Mouse (Mus musculus): ENCODE results near the gene Zfhx3. TPM values are rescaled to one million over a fixed set of nuclear protein-coding genes. Genes with fewer than 3 reads are reported as not detected.

Zfhx3 gene
- total and polyA plus RNA-seq, 2 experiments from 2014 or later = 14.9 to 15.3 TPM

DNA sequence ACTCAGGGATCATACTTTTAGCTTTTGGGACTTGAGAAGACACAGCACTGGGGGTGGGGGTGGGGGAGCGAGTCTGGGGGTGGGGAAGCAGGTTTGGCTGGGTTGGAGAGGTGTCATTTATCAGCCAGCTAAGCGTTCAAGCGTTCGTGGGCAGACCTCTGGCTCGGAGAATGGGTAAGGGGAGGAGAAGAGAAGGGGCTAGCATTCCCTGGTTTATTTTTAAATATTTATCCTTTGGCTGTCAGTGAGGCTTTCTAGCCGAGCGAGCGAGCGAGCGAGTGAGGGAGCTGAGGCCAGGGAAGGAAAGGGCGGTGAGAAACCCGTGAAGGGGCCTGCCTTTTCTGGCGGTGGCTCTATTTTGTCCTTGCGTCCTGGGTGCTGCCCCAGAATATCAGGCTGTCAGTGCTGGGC is 769.6 kb downstream of the Zfhx3 start:
- Histone ChIP-seq H3K9me3 (ENCODE audit: low read length) (no peaks in the 10 kb centered on the region), H3K27me3 (ENCODE audit: insufficient read depth, low read length) (peaks cover 20% of the 10 kb centered on the region), H3K27ac (peak overlapping the region; percentile 56), H3K4me3 (ENCODE audit: low read length) (no peak overlapping the region), H3K4me2 (ENCODE audit: low read depth, low read length) (0 out of 2 replicates have a peak overlapping the region, but pooled peaks have one; percentile 23), H3K36me3 (ENCODE audit: insufficient read depth, low read length) (no peaks in the 10 kb centered on the region), H3K9ac (replicated peaks; ENCODE audit: low read length) (no peak overlapping the region), H3K4me1 (ENCODE audit: insufficient read depth, low read length) (no peaks in the 10 kb centered on the region)
- DNase-seq (ENCODE audit: low spot score) (no peak), ATAC-seq (no peak)
- WGBS = 58% methylated on average over 14 of the region's 14 CpGs
- TF ChIP-seq CTCF (IDR thresholded peaks at IDR 0.05; ENCODE audit: low read depth) = no peak

GRCm38 (mm10) chr8:108712607-108713006 is 770.2 kb downstream of the Zfhx3 start:
- Histone ChIP-seq H3K4me2 (ENCODE audit: low read depth, low read length) (0 out of 2 replicates have a peak overlapping the region, but pooled peaks have one; percentile 23), H3K27me3 (ENCODE audit: insufficient read depth, low read length) (peaks cover 25% of the 10 kb centered on the region), H3K4me3 (ENCODE audit: low read length) (no peak overlapping the region), H3K9me3 (ENCODE audit: low read length) (no peaks in the 10 kb centered on the region), H3K36me3 (ENCODE audit: insufficient read depth, low read length) (no peaks in the 10 kb centered on the region), H3K27ac (peak overlapping the region; percentile 56), H3K9ac (replicated peaks; ENCODE audit: low read length) (no peak overlapping the region), H3K4me1 (ENCODE audit: insufficient read depth, low read length) (no peaks in the 10 kb centered on the region)
- TF ChIP-seq CTCF (IDR thresholded peaks at IDR 0.05; ENCODE audit: low read depth) = no peak
- DNase-seq (ENCODE audit: low spot score) (no peak), ATAC-seq (no peak)
- 66% methylated on average over 4 of the region's 4 CpGs for WGBS

DNA sequence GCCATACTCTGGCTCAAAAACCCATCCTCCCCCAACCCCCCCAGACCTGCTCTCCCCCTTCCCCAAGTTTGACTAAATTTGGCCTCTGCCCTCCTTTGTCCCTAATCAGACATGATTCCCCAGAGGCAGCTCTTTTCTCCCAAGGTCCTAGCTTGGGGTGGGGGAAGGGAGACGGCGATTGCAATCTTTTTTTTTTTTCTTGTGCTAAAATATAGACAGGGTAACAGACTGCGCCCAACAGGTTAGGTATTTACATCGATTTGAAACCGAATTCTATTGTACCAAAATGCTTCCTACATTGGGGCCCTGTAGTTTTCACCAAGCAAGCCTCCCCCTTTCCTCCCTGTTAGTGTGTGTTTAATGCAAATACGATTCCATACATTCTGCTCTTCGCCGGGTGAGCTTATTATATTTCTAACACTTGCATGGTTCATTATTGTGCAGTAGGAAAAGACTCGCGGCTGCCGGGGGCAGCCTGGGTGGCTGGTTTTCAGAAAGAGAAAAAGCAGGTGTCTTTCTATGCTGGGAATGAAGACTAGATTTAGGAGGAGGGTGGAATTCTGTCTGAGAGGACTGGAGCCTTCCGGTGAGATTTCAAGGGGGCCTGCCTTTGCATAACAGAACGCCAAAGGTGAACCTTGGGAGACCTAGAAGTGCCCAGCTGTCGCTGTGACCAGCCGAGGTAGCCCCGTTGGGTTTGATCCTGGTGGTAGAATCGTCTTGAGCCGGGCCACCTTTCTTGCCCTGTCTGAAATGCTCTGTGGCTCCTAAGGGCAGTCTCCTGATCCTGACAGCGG is 771.1 kb downstream of the Zfhx3 start:
- peak overlapping the region; percentile 75; the same call in 1 of the 2 replicates for H3K9ac ChIP-seq (replicated peaks; ENCODE audit: low read length)
- peak overlapping the region; percentile 54 for H3K4me3 ChIP-seq (ENCODE audit: low read length)
- no peak for TF ChIP-seq CTCF (IDR thresholded peaks at IDR 0.05; ENCODE audit: low read depth)
- no peak for DNase-seq (ENCODE audit: low spot score)
- peak overlapping the region; percentile 94 for H3K4me2 ChIP-seq (ENCODE audit: low read depth, low read length)
- no peaks in the 10 kb centered on the region for H3K9me3 ChIP-seq (ENCODE audit: low read length)
- peak overlapping the region; percentile 79 for H3K27ac ChIP-seq
- peaks cover 33% of the 10 kb centered on the region for H3K27me3 ChIP-seq (ENCODE audit: insufficient read depth, low read length)
- ATAC-seq = no peak
- H3K4me1 ChIP-seq (ENCODE audit: insufficient read depth, low read length) = no peaks in the 10 kb centered on the region
- H3K36me3 ChIP-seq (ENCODE audit: insufficient read depth, low read length) = no peaks in the 10 kb centered on the region
- 32% methylated on average over 19 of the region's 19 CpGs for WGBS

GRCm38 (mm10) chr8:108714143-108714635 is 771.7 kb downstream of the Zfhx3 start:
- H3K27ac ChIP-seq = peak overlapping the region; percentile 79
- TF ChIP-seq CTCF (IDR thresholded peaks at IDR 0.05; ENCODE audit: low read depth) = no peak
- 5% methylated on average over 21 of the region's 21 CpGs for WGBS
- H3K4me3 ChIP-seq (ENCODE audit: low read length) = peak overlapping the region; percentile 54
- peak overlapping the region; percentile 94 for H3K4me2 ChIP-seq (ENCODE audit: low read depth, low read length)
- peak overlapping the region; percentile 75 for H3K9ac ChIP-seq (replicated peaks; ENCODE audit: low read length)
- no peaks in the 10 kb centered on the region for H3K9me3 ChIP-seq (ENCODE audit: low read length)
- H3K27me3 ChIP-seq (ENCODE audit: insufficient read depth, low read length) = peaks cover 35% of the 10 kb centered on the region
- H3K36me3 ChIP-seq (ENCODE audit: insufficient read depth, low read length) = no peaks in the 10 kb centered on the region
- H3K4me1 ChIP-seq (ENCODE audit: insufficient read depth, low read length) = no peaks in the 10 kb centered on the region
- ATAC-seq = no peak; the same call in none of the 2 replicates
- no peak for DNase-seq (ENCODE audit: low spot score)

- Histone ChIP-seq H3K4me2 (ENCODE audit: low read depth, low read length) (peak overlapping the region; percentile 94), H3K36me3 (ENCODE audit: insufficient read depth, low read length) (no peaks in the 10 kb centered on the region), H3K9me3 (ENCODE audit: low read length) (no peaks in the 10 kb centered on the region), H3K27me3 (ENCODE audit: insufficient read depth, low read length) (peaks cover 39% of the 10 kb centered on the region), H3K4me3 (ENCODE audit: low read length) (peak overlapping the region; percentile 54), H3K27ac (peak overlapping the region; percentile 79), H3K9ac (replicated peaks; ENCODE audit: low read length) (peak overlapping the region; percentile 75), H3K4me1 (ENCODE audit: insufficient read depth, low read length) (no peaks in the 10 kb centered on the region)
- ATAC-seq (peak; percentile 77), DNase-seq (ENCODE audit: low spot score) (peak; percentile 67)
- 0% methylated on average over 44 of the region's 84 CpGs for WGBS
- no peak for TF ChIP-seq CTCF (IDR thresholded peaks at IDR 0.05; ENCODE audit: low read depth)
Observed at GRCm38 (mm10) chr8:108714636-108715415, 772.4 kb downstream of the Zfhx3 start.

DNA sequence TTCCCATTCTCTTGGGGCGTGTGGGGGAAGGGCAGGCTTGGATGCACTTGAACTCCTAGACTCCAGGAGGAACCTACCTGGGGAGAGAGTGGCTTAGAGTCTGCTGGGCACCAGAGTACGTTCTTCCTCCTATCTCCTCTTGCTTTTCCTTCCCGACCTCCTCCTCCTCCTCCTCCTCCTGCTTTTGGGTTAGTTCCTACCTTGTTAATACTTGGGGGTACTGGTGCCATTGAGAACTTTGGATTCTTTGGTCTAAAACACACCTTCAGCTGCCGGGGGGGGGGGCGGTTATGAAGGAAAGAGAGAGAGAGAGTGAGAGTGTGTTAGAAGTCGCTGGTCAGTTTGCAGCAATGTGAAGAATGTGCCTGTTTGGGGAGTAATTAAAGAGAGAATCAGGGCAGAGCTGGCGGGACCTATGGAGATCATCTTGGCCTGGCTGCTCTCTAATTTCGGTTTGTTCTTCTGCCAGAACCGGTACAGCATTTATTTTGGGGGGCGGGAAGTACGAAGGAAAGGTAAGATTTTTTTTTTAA is 773.0 kb downstream of the Zfhx3 start:
- ATAC-seq (no peak), DNase-seq (ENCODE audit: low spot score) (no peak)
- H3K4me1 ChIP-seq (ENCODE audit: insufficient read depth, low read length) = no peaks in the 10 kb centered on the region
- 13% methylated on average over 11 of the region's 11 CpGs for WGBS
- peak overlapping the region; percentile 94 for H3K4me2 ChIP-seq (ENCODE audit: low read depth, low read length)
- H3K4me3 ChIP-seq (ENCODE audit: low read length) = peak overlapping the region; percentile 54
- H3K9ac ChIP-seq (replicated peaks; ENCODE audit: low read length) = peak overlapping the region; percentile 75
- peaks cover 39% of the 10 kb centered on the region for H3K27me3 ChIP-seq (ENCODE audit: insufficient read depth, low read length)
- TF ChIP-seq CTCF (IDR thresholded peaks at IDR 0.05; ENCODE audit: low read depth) = no peak
- H3K27ac ChIP-seq = peak overlapping the region; percentile 79; the same call in 1 of the 2 replicates
- H3K9me3 ChIP-seq (ENCODE audit: low read length) = no peaks in the 10 kb centered on the region
- no peaks in the 10 kb centered on the region for H3K36me3 ChIP-seq (ENCODE audit: insufficient read depth, low read length)

All from hindbrain, postnatal 0 days (tissue).